Mouse (Mus musculus): ENCODE measurements at regions not wholly inside any gene's neighbourhood (a gene's known extent, or its start where the extent isn't known, plus 50 kb on each side); places are given as distances from the start of the nearest gene placed in this dataset.

- no peak for DNase-seq (ENCODE audit: low read depth in 1 of 2, low spot score in 2 of 2)
- WGBS: 91% methylated on average over 7 of the region's 7 CpGs
- no peaks in the 10 kb centered on the region for H3K27me3 ChIP-seq (ENCODE audit: control insufficient read depth, insufficient read depth, low read length)
- H3K27ac ChIP-seq (ENCODE audit: insufficient read depth, low read length): no peak overlapping the region
- H3K36me3 ChIP-seq (ENCODE audit: control insufficient read depth, insufficient read depth, low read length): no peaks in the 10 kb centered on the region
- H3K4me3 ChIP-seq (ENCODE audit: extremely low read depth, insufficient read depth, insufficient read length): no peak overlapping the region
- H3K4me1 ChIP-seq (ENCODE audit: control insufficient read depth, insufficient read depth, insufficient read length): no peaks in the 10 kb centered on the region
- TF ChIP-seq CTCF (IDR thresholded peaks at IDR 0.05; ENCODE audit: extremely low read depth, insufficient read depth, insufficient read length, insufficient replicate concordance) (no peak), POLR2A (IDR thresholded peaks at IDR 0.05; ENCODE audit: low read depth, low read length) (no peak)
These were observed 81.6 kb downstream of the Gpr65 start for GRCm38 (mm10) chr12:98349864-98350643.

- no peak overlapping the region for H3K27ac ChIP-seq (ENCODE audit: insufficient read depth, low read length)
- no peaks in the 10 kb centered on the region for H3K36me3 ChIP-seq (ENCODE audit: control insufficient read depth, insufficient read depth, low read length)
- H3K4me3 ChIP-seq (ENCODE audit: extremely low read depth, insufficient read depth, insufficient read length): no peak overlapping the region
- H3K27me3 ChIP-seq (ENCODE audit: control insufficient read depth, insufficient read depth, low read length): no peaks in the 10 kb centered on the region
- TF ChIP-seq CTCF (IDR thresholded peaks at IDR 0.05; ENCODE audit: extremely low read depth, insufficient read depth, insufficient read length, insufficient replicate concordance) (no peak), POLR2A (IDR thresholded peaks at IDR 0.05; ENCODE audit: low read depth, low read length) (no peak)
- no peak for DNase-seq (ENCODE audit: low read depth in 1 of 2, low spot score in 2 of 2)
- WGBS: 84% methylated on average over 2 of the region's 2 CpGs
- H3K4me1 ChIP-seq (ENCODE audit: control insufficient read depth, insufficient read depth, insufficient read length): no peaks in the 10 kb centered on the region
These were observed 84.0 kb downstream of the Gpr65 start for GRCm38 (mm10) chr12:98352401-98352800.

- no peak overlapping the region for H3K27ac ChIP-seq (ENCODE audit: insufficient read depth, low read length)
These were observed 86.1 kb downstream of the Gpr65 start for GRCm38 (mm10) chr12:98354545-98354944.

GRCm38 (mm10) chr12:98367583-98367982 is 99.1 kb downstream of the Gpr65 start:
- 72% methylated on average over 2 of the region's 2 CpGs for WGBS
- TF ChIP-seq CTCF (IDR thresholded peaks at IDR 0.05; ENCODE audit: extremely low read depth, insufficient read depth, insufficient read length, insufficient replicate concordance) (no peak), POLR2A (IDR thresholded peaks at IDR 0.05; ENCODE audit: low read depth, low read length) (no peak)
- Histone ChIP-seq H3K36me3 (ENCODE audit: control insufficient read depth, insufficient read depth, low read length) (no peaks in the 10 kb centered on the region), H3K27me3 (ENCODE audit: control insufficient read depth, insufficient read depth, low read length) (no peaks in the 10 kb centered on the region), H3K27ac (ENCODE audit: insufficient read depth, low read length) (no peak overlapping the region), H3K4me3 (ENCODE audit: extremely low read depth, insufficient read depth, insufficient read length) (no peak overlapping the region), H3K4me1 (ENCODE audit: control insufficient read depth, insufficient read depth, insufficient read length) (no peaks in the 10 kb centered on the region)
- DNase-seq (ENCODE audit: low read depth in 1 of 2, low spot score in 2 of 2): no peak

More at GRCm38 (mm10) chr12:98354545-98354944, 86.1 kb downstream of the Gpr65 start:
- Histone ChIP-seq H3K27me3 (ENCODE audit: control insufficient read depth, insufficient read depth, low read length) (no peaks in the 10 kb centered on the region), H3K4me1 (ENCODE audit: control insufficient read depth, insufficient read depth, insufficient read length) (no peaks in the 10 kb centered on the region), H3K4me3 (ENCODE audit: extremely low read depth, insufficient read depth, insufficient read length) (no peak overlapping the region), H3K36me3 (ENCODE audit: control insufficient read depth, insufficient read depth, low read length) (no peaks in the 10 kb centered on the region)
- WGBS: 61% methylated on average over 1 of the region's 1 CpGs
- TF ChIP-seq POLR2A (IDR thresholded peaks at IDR 0.05; ENCODE audit: low read depth, low read length) (no peak), CTCF (IDR thresholded peaks at IDR 0.05; ENCODE audit: extremely low read depth, insufficient read depth, insufficient read length, insufficient replicate concordance) (no peak)
- DNase-seq (ENCODE audit: low read depth in 1 of 2, low spot score in 2 of 2): no peak

- TF ChIP-seq CTCF (IDR thresholded peaks at IDR 0.05; ENCODE audit: extremely low read depth, insufficient read depth, insufficient read length, insufficient replicate concordance): no peak
- TF ChIP-seq POLR2A (IDR thresholded peaks at IDR 0.05; ENCODE audit: low read depth, low read length): no peak
- H3K36me3 ChIP-seq (ENCODE audit: control insufficient read depth, insufficient read depth, low read length): no peaks in the 10 kb centered on the region
- no peaks in the 10 kb centered on the region for H3K4me1 ChIP-seq (ENCODE audit: control insufficient read depth, insufficient read depth, insufficient read length)
- H3K27me3 ChIP-seq (ENCODE audit: control insufficient read depth, insufficient read depth, low read length): no peaks in the 10 kb centered on the region
- no peak for DNase-seq (ENCODE audit: low read depth in 1 of 2, low spot score in 2 of 2)
- 15% methylated on average over 3 of the region's 3 CpGs for WGBS
- no peak overlapping the region for H3K27ac ChIP-seq (ENCODE audit: insufficient read depth, low read length)
- no peak overlapping the region for H3K4me3 ChIP-seq (ENCODE audit: extremely low read depth, insufficient read depth, insufficient read length)
These were observed 102.3 kb downstream of the Gpr65 start for GRCm38 (mm10) chr12:98370771-98371170.

GRCm38 (mm10) chr12:98375214-98375910 is 106.9 kb downstream of the Gpr65 start:
- Histone ChIP-seq H3K36me3 (ENCODE audit: control insufficient read depth, insufficient read depth, low read length) (no peaks in the 10 kb centered on the region), H3K4me1 (ENCODE audit: control insufficient read depth, insufficient read depth, insufficient read length) (no peaks in the 10 kb centered on the region), H3K27ac (ENCODE audit: insufficient read depth, low read length) (no peak overlapping the region), H3K4me3 (ENCODE audit: extremely low read depth, insufficient read depth, insufficient read length) (no peak overlapping the region), H3K27me3 (ENCODE audit: control insufficient read depth, insufficient read depth, low read length) (no peaks in the 10 kb centered on the region)
- TF ChIP-seq POLR2A (IDR thresholded peaks at IDR 0.05; ENCODE audit: low read depth, low read length) (no peak), CTCF (IDR thresholded peaks at IDR 0.05; ENCODE audit: extremely low read depth, insufficient read depth, insufficient read length, insufficient replicate concordance) (no peak)
- WGBS: 79% methylated on average over 7 of the region's 7 CpGs
- DNase-seq (ENCODE audit: low read depth in 1 of 2, low spot score in 2 of 2): no peak
